Mouse (Mus musculus): ENCODE results near the gene Rcn1. TPM values are rescaled to one million over a fixed set of nuclear protein-coding genes. Genes with fewer than 3 reads are reported as not detected.
A peak's percentile ranks its signal among the peaks of the same experiment; 100 is the strongest.

Rcn1 gene
- total RNA-seq, 2 experiments from 2014 or later = 30.7 to 31.0 TPM

GRCm38 (mm10) chr2:105397446-105398211 is 1.5 kb downstream of the Rcn1 start:
- DNase-seq = no peak
- intact Hi-C loops (cut with DNase I) = no loop called here

- intact Hi-C loops (cut with DNase I) = no loop called here
- DNase-seq = no peak
These were observed 3.1 kb downstream of the Rcn1 start for GRCm38 (mm10) chr2:105396066-105396465.

DNA sequence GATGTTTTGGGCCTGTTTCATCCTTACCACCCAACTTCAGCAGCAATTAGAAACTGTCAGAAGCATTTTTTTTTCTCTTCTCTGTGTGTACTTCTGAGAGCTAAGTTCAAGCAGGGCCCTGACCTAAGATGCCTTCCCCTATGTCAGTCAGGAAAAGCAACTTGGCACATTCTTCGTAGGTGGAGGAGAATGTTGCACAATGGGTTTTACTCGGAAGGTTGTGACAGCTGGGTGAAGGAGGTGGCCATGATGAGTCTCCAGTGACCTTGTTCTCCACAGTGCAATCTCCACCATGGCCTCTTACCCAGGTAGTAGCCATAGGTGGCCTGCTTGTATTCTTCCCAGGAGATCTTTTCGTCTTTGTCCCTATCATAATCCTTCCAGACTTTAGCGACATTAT is 4.7 kb downstream of the Rcn1 start:
- intact Hi-C loops (cut with DNase I) = no loop called here
- no peak for DNase-seq

DNA sequence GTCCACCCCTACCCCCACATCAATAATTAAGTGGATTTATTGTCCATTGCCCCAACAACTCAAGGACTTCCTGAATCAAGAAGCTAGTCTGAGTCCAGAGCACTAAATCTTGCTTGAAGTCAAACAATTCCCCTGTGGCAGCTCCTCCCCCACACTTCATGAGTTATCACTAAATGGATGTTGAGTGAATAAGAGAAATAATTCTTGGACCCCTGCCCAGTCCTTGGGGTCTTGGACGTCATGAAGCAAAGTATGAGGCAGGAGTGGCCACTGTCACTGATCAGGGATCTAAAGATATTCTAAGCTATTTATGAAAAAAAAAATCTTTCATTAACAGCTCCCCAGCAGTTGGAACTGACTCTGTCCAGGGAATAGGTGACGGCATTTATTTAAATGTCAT is 6.6 kb downstream of the Rcn1 start:
- intact Hi-C loops (cut with DNase I) = no loop called here
- DNase-seq = no peak

- intact Hi-C loops (cut with DNase I) = no loop called here
- DNase-seq = no peak
These were observed 7.7 kb downstream of the Rcn1 start for GRCm38 (mm10) chr2:105391414-105391784.

- intact Hi-C loops (cut with DNase I) = no loop called here
- no peak for DNase-seq
These were observed 8.3 kb downstream of the Rcn1 start for GRCm38 (mm10) chr2:105390653-105391413.

DNA sequence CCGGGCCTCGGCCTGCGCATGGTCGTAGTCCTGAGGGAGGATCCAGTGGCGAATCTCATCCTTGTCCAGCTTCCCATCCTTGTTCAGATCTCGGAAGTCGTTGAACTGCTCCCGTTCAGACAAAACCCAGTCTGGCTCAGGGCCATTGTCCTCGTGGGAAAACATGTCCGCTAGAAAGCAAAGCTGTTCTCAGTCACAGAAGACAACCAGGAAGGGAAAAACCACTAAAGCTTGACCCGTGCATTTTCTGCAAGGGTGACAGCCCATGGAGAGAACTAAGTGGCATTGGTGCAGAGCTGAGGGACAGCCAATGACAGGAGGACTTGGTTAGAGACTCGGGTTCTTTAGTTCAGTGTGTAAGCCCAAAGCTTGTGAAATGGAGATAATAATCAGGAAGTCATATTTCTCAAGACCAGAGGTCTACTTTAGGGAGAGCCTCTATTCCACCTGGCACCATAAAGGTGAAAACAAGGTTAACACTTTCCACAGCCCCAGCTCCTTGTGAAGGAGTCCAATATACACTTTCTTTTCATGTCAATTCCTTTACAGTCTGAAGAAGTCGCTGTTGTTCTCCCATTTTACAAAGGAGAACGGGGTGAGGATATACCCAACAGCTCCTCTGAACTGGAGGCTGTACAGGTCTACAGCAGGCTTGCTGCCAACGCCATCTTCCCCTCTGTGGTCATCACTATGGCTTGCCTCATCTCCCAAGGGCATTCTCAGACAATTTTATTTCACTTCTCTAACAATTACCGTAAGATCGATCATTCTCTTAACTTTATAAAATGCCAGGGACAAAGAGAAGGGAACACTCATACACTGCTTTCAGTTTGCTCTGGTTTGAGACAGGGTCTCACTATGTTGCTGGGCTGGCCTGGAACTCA is 9.9 kb downstream of the Rcn1 start:
- intact Hi-C loops (cut with DNase I) = no loop called here

GRCm38 (mm10) chr2:105386418-105386817 is 12.7 kb downstream of the Rcn1 start:
- no peak for DNase-seq
- intact Hi-C loops (cut with DNase I) = no loop called here

More for the DNA sequence above, 9.9 kb downstream of the Rcn1 start:
- DNase-seq = peak; percentile 9 to 31

DNA sequence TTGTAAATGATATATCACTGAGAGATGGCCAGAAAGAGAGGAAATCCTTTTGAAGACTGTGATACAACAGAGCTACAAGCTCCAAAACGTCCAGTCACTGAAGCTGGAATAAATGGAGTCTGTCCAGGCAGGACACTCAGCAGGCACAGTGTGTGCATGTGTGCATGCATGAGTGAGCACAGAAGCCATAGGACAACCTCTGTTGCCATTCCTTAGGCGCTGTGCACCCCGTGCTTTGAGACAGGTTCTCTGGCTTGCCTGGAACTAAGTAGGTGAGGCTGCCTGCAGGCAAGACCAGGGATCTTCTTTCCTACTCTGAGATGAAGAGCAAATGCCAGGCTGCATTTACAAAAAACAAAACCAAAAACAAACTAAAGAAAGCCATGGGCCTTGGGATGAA is 14.1 kb downstream of the Rcn1 start:
- intact Hi-C loops (cut with DNase I) = no loop called here

DNA sequence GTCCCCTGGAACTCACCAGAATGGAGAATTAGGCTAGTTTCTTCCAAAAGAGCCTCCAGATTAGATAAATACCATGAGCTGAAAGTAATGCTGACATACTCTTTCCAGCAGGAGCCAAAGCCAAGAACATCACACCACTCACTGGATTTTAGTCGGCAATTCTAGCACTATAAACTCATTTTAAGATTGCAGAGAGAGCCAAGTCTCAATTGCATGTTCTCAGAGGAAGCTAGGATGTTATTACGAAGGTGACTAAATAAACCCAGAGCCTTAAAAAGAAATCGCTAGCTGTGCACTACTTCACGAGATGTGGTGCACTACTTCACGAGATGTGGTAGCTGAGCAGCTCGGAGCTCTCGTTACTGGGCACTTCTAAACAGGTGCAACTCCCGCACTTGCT is 16.1 kb downstream of the Rcn1 start:
- DNase-seq = no peak
- intact Hi-C loops (cut with DNase I) = no loop called here

More for the DNA sequence above, 14.1 kb downstream of the Rcn1 start:
- no peak for DNase-seq

- DNase-seq = no peak
- intact Hi-C loops (cut with DNase I) = no loop called here
These were observed 18.3 kb downstream of the Rcn1 start for GRCm38 (mm10) chr2:105380757-105381319.

GRCm38 (mm10) chr2:105379682-105380081 is 19.4 kb downstream of the Rcn1 start:
- intact Hi-C loops (cut with DNase I) = no loop called here
- no peak for DNase-seq

DNA sequence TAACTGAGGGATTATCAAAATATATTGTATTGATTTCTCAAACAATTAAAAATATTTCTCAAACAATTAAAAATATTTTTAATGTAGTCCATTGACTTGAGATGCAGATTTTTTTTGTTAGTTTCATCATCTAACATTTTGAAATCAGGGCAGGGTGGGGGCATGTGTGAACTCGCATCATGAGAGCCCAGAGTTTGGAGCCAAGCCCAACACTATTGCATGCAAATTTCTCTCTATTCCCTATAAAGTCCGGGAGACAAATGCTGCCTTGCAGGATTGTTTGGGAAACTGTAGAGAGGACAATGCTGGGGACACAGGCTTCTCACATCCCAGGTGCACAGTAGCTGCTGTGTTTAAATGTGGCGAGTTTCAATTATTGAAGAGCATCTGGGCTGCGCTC is 23.4 kb downstream of the Rcn1 start:
- intact Hi-C loops (cut with DNase I) = no loop called here
- DNase-seq = no peak

DNA sequence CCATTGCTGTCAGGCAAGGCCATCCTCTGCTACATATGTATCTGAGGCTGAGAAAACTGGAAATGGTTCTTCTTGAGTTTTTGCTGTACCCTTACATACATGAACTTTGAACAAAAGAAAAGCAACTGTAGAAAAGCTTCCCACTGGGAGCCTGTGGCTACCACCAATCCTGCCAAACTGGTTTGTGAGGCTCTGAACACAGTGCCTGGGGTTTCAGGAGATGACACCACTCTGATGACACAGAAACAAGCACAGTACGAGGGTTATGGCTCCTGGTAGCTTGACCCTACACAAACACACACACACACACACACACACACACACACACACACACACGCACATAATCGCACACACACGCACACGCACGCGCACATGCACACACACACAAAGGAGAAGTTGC is 23.9 kb downstream of the Rcn1 start:
- intact Hi-C loops (cut with DNase I) = no loop called here

DNA sequence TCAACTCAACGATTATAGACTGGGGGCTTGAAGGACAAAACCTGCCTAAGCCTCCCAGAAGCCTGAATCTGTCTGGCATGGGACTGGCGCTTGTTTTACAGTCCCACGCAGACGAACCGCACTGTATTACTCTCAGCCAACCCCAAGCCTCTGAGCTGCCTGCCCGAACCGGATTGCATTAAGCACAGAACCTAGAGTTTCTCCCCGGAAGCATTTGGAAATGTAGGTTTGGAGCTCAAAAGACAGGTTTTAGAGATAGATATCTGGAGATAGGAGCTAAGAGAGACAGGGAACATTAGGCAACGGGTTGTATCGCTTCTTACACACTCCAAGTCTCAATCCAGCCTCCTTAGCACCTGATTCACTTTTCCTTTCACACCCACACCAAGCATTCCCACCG is 25.5 kb downstream of the Rcn1 start:
- intact Hi-C loops (cut with DNase I) = no loop called here
- no peak for DNase-seq

More for the DNA sequence above, 23.9 kb downstream of the Rcn1 start:
- no peak for DNase-seq

- DNase-seq = no peak
- intact Hi-C loops (cut with DNase I) = no loop called here
These were observed 26.4 kb downstream of the Rcn1 start for GRCm38 (mm10) chr2:105372727-105373126.

DNA sequence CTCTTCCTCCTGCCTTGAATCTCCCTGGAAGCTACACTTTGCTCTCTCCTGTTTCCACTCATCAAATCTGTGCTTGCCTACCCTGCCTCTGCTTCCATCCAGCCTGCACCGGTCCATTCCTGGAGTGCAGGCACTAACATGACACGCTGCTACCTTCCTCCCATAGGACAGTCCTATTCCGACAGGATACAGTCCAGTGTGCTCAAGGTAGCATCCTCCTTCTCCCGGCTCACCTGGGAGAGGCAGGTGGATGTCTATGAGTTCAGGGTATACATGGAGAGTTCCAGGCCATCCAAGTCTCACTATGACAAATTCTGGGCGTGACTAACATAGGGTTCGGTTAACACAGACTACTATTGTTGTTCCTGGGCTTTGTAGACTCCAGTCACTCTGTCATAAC is 27.0 kb downstream of the Rcn1 start:
- intact Hi-C loops (cut with DNase I) = no loop called here
- DNase-seq = no peak

DNA sequence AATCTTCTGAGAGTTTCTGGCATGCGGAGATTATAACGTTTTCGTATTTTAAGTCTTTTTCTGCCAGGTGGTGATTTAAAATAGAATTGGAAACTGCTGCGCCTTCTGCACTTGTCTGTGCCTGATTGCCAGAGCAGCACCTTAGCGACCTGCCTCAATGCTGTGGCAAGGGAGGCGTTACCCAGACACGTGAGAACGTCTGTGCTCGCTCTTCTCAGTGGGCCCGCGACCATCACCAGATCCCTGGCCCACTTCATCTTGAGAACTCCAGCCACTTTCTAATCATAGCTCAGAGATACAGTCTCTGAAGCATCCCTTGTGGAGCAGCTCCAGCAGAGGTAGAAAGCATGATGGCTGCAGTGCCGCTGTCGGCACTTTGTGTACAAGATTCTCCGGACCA is 28.4 kb downstream of the Rcn1 start:
- intact Hi-C loops (cut with DNase I) = no loop called here

DNA sequence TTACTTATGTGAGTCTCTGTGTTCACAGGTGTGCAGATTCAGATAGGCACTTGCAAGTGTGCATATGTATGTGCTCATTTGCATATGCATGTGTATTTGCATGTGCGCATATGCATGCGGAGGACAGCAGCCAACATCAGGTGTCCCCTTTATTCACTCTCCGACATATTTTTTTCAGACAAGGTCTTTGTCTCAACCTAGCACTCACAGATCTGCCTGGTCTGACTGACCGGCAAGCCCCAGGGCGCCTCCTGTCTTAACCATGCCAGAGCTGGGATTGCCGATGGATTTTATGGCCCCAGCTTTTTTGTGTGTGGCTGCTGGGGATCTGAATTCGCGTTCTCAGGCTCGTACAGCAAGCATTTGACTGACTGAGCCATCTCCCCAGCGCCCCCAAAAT is 28.9 kb downstream of the Rcn1 start:
- intact Hi-C loops (cut with DNase I) = no loop called here
- DNase-seq = no peak

More for the DNA sequence above, 28.4 kb downstream of the Rcn1 start:
- DNase-seq = no peak

DNA sequence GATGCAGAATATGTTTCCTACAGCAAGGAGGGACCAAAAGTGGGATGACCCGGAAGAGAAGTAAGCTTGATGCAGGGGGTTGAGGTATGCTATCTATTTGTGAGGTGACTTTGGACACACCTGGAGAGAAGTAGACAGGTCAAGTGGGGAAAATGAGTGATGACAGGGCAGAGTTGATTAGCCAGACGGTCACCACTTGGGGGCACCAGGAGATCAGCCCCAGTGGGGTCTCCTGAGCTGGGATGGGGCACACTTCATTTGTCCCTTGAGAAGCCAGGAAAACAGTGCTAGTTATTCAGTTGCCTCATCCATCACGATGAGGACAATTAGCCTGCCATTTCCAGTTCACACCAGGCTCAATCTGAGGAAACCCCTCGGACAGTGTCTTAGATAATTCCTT is 31.5 kb downstream of the Rcn1 start:
- intact Hi-C loops (cut with DNase I) = loop anchor here (5.0 kb wide), 1 partner anchor 60 kb away; no protein-coding TSS in a partner anchor

GRCm38 (mm10) chr2:105358040-105358439 is 41.1 kb downstream of the Rcn1 start:
- DNase-seq = no peak
- intact Hi-C loops (cut with DNase I) = no loop called here

More for the DNA sequence above, 31.5 kb downstream of the Rcn1 start:
- DNase-seq = no peak

Measured in heart, postnatal 14 days (tissue).